Mouse (Mus musculus) adrenal gland, adult 8-10 months (tissue): Measurements from ENCODE around the gene Matn3. TPM values are rescaled to one million over a fixed set of nuclear protein-coding genes. Genes with fewer than 3 reads are reported as not detected.

Experiments used
- DNase-seq: peaks from one replicate; pipeline ENCODE4 v3.0.0; 2022
- total RNA-seq, 4 experiments: library from RNA; stranded (reverse); gene quantifications; 2 replicates each; pipeline ENCODE4 v1.2.4; 2022

Gene Matn3
- total RNA-seq = not detected

GRCm38 (mm10) chr12:8947714-8948464 is at the start of gene Matn3:
Gene Matn3, plus strand, starts transcription at chr12:8947929.
- peak; percentile 66 for DNase-seq

DNA sequence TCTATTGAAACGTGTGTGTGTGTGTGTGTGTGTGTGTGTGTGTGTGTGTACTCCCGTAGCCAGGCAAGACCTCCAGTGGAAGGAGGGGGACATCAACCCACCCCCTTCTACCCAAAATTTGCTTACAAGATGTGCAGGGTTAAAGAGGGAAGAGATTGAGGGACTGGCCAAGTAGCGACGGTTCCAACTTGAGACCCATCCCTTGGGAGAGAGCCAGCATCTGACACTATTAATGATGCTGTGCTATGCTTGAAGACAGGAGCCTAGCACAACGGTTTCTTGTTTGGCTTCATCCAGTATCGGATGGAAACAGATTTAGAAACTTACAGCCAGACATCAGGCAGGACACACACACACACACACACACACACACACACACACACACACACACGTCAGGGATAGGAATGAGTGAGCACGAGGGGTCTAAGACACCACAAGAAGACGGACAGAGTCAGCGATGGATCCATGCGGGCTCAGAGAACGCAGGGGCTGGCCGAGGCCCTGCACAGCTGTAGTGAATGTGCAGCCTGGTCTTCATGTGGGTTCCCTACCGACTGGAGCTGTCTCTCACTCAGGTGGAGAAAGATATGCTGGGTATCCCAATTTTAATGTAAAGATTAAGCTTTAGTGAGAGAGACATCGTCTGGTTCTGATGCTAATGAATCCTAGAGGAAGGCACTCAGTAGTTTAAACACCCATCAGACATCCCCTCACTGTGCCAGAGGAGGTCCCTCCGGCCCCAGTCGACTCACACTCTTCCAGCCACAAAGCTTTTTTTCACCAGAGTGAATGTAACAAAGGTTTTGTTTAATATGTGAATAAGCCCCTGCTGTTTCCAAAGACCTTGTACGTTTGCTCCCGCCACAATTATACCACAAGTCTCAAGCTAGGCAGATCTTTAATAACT is 48.6 kb upstream of the Matn3 start:
- DNase-seq = no peak

DNA sequence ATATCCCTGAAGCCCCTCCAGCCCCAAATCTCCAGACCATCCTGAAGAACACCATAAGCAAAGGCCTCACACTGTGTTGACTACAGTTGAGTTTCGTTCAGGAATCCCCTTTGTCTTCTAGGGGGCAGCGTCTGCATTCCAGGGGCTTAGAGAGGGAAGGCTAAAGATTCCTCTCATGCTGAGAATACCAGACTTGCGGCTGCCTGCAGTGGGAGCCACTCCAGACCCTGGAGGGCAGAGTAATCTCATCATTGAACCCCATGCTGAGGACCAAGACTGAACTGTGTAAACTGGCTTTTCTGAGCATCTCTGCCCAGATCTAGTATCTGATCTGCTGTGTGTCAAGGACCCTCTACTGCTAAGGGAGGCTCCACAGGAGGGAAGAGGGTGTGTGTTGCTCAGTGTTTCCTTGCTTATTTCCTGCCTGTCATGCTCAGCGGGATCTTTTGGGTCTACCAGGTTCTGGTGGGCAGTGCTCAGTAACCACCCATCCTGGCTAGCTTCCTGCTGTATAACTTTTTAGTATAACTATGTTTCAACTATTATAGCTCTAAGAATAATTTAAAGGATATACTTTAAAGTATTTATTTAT is 47.5 kb upstream of the Matn3 start:
- DNase-seq = no peak

- DNase-seq = no peak
These were observed 46.6 kb upstream of the Matn3 start for GRCm38 (mm10) chr12:8900919-8901663.

GRCm38 (mm10) chr12:8901934-8902333 is 45.8 kb upstream of the Matn3 start:
- DNase-seq = no peak

- no peak for DNase-seq
These were observed 45.2 kb upstream of the Matn3 start for GRCm38 (mm10) chr12:8902479-8902878.

- DNase-seq = peak; percentile 59
These were observed 34.7 kb upstream of the Matn3 start for GRCm38 (mm10) chr12:8912860-8913685.

DNA sequence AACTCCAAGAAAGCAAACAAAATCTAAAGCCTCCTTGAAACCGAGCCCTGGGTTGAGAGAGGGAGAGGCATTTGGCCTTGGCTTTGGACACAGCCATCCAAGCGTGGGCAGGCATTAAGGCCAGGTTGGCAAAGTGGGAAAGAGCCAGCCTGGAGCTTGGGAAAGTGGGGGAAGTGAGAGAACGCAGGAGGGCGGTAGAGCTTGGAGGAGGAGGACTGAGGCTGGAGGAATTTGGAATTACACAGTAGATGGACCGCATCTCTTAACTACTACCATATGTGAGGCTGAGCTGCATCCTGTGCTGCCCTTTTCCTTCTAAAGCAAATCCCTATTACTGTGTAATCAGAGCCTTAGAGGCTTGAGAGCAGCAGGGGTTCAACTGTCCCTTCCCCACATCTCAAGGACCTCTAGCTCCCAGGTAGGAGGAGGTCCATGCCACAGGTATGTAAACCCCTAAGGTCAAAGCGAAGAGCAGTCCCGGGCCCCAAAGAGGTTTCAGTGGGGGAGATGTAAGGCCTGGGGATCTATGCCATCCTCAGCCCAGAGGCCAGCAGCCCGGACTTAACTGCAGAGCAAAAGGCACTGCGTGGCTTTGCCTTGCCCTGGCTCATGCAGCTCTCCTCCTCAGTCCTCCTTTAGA is 33.9 kb upstream of the Matn3 start:
- peak; percentile 49 for DNase-seq

GRCm38 (mm10) chr12:8916378-8916777 is 31.4 kb upstream of the Matn3 start:
- DNase-seq = peak; percentile 62

DNA sequence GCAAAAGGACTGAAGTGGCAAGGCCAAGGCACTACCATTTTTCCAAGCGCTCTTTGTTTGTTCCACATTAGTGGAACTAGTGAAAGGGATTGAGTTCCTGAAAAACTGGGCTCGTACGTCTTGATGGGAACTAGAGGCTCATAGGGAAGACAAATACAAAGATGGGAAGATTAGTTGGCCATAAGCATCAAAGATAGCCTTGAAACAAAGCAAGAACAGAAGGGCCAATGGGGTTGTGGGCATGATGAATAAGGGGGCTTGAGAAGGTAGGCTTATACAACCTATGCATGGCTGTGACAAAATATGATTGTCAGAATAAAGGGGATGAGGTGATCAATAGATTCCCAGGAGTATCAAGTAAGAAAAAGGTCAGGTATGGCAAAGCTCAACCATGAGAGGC is 28.5 kb upstream of the Matn3 start:
- DNase-seq = no peak

GRCm38 (mm10) chr12:8920996-8921393 is 26.7 kb upstream of the Matn3 start:
- no peak for DNase-seq

GRCm38 (mm10) chr12:8921394-8922368 is 26.0 kb upstream of the Matn3 start, which contains the start of gene Laptm4a:
Gene Laptm4a, plus strand, starts transcription at chr12:8921664.
- DNase-seq = peak; percentile 98

GRCm38 (mm10) chr12:8922369-8923124 is 25.2 kb upstream of the Matn3 start:
- no peak for DNase-seq

GRCm38 (mm10) chr12:8923125-8923410 is 24.7 kb upstream of the Matn3 start:
- no peak for DNase-seq

DNA sequence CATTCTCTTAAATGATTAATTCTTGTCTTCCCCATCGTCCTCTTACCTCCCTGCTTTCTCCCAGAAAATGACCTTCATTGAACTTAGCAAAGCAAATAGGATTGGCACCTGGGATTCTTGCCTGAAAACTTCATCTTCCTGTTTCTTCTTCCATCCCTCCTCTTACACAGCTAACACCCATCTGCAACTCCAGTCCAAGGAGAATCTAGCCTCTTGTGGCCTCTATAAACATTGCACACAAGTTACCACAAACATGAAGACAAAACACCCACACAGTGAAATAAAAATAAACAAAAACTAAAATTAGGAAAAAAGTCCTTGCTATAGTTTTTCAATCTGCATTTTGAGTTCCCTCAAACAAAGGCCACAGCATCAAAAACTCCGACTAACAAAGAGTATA is 24.1 kb upstream of the Matn3 start:
- DNase-seq = no peak

- DNase-seq = no peak
These were observed 20.1 kb upstream of the Matn3 start for GRCm38 (mm10) chr12:8927652-8928051.

DNA sequence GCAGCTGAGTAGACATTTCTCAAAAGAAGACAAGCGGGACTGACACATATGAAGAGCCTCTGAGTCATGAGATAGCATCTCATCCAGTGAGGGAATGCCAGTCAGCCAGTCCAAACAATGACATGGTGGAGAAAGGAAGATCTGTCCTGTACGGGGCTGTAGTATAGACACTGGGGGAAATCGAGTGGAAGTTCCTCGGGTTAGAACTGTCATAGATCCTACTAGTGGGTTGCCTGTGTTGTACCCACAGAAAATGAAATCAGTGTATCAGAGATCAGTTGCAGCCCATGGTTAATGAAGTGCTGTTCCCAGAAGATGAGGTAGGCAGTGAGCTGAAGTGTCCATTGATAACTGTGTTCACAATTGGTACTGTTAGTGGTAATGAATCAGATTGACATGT is 19.0 kb upstream of the Matn3 start:
- no peak for DNase-seq

GRCm38 (mm10) chr12:8931083-8931482 is 16.6 kb upstream of the Matn3 start:
- no peak for DNase-seq

- DNase-seq = peak; percentile 71
These were observed 12.4 kb upstream of the Matn3 start for GRCm38 (mm10) chr12:8935349-8935748.
